Mouse (Mus musculus): ENCODE data around the gene Rusc2.

The Rusc2 gene

DNA sequence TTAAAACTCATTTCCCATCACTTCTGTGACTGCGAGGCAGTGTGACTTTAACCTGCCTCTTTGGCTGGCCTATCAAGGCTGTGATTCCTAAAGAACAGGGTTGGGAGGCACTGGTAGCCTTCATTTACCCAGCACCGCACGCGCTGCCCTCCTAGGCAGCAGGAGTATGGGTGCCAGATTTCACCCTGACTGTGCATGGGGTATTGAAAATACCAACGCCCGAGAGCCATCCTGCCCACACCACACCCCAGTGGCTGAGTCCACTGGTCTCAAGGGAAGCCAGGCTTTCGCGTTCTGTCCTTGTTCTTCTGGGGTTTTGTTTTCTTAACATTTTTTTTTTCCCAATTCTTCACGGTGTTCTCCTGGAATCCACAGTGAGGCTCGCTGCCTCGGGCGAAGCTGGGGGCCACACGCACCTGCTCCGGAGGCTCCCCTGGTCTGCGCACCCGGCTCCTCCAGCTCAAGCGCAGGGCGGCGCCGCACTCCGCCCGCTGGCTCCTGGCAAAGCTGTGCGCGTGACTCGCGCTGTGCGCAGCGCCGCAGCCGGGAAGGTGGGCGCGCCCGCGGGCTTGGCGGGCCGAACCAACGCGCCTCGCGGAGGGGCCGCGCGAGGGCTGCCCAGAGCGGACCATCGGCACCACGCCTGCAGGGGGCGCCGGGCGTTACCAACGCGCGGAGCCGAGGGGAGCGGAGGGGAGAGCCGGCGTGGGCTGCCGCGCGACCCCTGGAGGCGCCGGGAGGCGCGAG lies at the start of gene Rusc2:
Gene Rusc2 (plus strand): TSS at position 572 of the 747 bp plus-strand sequence.
- peak; percentile 97 for DNase-seq

DNA sequence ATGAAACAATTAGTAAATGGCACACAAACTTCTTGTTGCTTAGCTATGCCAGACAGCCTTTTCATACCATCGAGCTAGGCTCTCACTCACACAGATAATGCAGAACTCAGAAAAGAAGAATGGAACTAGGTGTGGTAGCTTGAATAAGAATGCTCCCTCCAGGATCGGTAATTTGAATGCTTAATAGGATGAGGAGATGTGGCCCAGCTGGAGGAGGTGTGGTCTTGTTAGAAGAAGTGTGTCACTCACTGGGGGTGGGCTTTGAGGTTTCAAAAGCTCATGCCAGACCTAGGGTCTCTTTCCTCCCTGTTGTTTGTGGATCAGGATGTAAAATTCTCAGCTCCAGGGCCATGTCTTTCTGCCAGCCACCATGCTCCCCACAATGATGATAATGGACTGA lies 47.0 kb upstream of the Rusc2 start:
- no peak for DNase-seq

DNA sequence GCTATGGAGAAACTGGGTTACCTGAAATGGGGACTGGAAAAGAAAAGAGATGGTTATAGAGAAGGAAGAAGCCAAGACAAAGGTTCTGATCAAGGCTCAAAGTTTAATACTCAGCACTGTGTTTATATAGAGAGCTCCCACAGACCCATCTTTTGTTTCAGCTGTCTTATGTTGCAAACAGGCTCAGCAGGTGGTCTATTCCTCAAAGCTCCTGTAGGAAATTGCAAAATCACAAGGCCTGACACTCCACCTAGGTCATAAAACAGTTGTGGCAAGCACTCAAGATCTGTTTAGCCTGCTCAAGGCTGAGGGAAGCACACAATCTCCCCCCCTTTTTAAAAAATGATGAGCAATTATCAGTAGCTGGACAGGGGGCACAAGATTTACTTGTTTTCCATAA lies 45.6 kb upstream of the Rusc2 start:
- DNase-seq: no peak

DNA sequence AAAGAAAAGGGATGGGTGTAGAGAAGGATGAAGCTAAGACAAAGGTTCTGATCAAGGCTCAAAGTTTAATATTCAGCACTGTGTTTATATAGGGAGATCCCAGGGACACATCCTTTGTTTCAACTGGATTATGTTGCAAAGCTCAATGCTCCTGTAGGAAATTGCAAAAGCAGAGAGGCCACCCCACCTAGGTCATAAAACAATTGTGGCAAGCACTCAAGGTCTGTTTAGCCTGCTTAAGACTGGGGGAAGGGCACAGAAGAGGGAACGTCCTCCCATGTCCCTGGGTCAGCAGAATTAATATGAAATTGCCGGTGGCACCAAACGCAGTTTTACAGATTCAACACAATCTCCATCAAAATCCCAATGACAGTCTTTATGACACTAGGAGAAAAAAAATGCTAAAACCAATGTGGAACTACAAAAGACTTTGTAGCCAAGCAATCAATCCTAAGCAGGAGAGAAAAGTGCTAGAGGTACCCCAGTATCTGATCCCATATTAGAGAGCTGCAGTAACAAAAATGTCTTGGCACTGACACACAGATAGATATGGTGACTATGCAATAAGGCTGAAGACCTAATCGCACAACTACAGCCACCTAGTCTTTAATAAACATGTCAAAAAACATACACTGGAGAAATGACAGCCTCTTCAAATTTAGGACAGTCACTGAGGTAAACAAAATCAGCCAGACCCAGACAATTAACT lies 41.5 kb upstream of the Rusc2 start:
- no peak for DNase-seq

DNA sequence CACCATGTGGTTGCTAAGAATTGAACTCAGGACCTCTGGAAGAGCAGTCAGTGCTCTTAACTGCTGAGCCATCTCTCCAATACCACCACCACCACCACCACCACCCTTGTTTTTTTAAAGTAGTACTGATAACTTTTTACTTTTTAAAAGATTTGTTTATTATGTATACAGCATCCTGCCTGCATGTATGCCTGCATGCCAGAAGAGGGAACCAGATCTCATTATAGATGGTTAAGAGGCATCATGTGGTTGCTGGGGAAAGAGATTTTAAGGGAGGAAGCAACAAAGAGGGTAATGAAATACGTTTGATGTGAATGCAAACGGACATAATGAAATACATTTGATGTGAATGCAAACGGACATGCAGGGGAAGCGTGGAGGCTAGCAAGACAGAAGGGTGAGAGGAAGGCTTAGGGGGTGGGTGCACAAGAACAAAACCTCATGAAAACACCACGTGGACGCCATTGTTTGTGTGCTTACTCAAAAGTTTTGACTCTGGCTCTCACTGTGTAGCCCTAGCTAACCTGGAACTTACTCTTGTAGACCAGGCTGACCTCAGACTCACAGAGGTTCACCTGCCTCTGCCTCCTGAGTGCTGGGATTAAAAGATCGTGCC lies 40.4 kb upstream of the Rusc2 start:
- no peak for DNase-seq

DNA sequence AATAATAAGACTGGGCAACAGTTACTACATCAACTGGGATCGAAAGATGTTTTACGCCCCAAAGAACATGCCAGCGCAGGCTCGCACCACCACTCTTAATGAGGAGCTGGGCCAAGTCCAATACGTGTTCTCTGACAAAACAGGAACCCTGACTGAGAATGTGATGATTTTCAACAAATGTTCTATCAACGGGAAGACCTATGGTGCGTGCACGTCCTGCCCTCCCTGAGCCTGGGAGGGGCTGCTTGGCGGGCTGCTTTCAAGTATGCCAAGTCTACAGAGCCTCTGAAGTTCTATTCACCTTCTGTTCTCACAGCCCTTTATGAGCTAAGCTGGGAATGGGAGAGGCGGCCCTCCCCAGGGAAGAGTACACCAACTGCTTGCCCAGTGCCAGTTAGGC lies 39.3 kb upstream of the Rusc2 start:
- peak; percentile 6 to 10 for DNase-seq

DNA sequence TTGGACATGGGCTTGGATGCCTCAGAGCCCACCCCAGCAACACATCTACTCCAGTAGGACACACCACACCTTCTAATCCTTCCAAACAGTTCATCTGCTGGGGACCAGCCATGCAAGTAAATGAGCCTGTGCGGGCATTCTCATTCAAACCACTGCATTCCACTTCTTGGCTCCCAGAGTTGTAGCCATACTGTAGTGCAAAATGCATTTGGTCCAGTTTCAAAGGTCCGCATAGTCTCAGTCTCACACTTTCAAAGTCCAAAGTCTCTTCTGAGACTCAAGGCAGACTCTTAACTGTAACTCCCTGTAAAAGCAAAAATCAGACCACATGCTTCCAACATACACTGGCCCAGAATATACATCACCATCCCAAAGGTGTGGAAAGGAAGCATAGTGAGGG lies 36.8 kb upstream of the Rusc2 start:
- DNase-seq: no peak

DNA sequence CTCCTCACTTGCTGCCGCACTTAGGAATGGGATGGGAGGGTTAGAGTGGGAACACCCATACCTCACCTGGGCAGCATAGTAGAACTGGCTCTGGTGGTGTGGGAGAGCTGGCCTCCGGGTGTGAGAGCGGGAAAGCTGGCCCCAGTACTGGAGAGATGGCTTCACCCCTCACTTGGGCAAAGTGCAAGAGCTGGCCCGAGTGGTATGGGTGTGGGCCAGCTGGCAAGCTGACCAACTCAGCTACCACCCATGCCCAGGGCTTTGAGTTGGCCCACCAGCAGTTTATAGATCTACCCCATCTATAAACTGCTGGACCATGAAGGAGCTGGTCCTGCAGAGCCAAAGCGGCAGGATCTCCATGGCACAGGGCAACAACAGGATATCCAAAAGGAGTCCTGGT lies 32.6 kb upstream of the Rusc2 start:
- DNase-seq: peak; percentile 20 to 56

DNA sequence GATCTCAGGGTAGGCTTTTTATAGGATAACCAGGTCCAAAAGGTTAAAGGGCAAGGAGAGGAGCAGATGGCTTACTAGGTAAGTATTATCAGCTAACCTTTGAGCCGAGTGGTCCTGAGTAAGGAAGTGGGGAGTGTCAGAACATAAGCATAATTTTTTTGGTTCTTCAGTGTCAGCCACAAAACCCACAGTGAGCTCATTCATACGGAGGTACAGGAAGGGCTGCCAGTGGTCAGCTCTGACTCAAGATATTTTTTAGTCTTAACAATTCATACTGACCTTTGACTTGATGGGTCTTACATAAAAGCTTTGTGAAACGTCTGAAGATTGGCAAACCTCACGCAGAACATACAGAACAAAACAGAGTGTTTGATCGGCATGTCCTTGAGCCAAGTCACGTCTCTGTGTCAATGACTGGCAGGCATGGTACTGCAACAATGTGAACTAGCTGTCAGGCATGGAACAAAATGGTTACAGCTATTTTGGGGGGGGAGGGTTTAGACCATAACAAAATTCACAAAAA lies 31.7 kb upstream of the Rusc2 start:
- no peak for DNase-seq

DNA sequence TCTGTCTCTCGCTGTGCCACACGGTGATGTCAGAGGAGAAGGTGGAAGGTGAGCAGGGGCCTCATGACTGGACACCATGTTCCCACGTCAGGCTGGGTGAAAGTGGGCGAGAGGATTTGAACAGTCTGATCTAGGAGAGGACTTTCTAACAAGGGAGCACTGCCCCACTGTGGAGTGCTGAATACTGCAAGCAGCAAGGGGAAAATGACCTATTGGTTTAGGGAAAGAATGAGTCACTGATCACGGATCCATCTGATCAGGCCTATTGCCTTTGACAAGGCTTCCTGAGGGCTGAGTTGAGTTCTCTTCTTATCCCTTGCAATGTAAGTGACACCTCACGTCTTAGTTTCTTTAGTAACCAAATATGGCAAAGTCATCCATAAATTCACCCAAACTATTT lies 28.1 kb upstream of the Rusc2 start:
- no peak for DNase-seq

DNA sequence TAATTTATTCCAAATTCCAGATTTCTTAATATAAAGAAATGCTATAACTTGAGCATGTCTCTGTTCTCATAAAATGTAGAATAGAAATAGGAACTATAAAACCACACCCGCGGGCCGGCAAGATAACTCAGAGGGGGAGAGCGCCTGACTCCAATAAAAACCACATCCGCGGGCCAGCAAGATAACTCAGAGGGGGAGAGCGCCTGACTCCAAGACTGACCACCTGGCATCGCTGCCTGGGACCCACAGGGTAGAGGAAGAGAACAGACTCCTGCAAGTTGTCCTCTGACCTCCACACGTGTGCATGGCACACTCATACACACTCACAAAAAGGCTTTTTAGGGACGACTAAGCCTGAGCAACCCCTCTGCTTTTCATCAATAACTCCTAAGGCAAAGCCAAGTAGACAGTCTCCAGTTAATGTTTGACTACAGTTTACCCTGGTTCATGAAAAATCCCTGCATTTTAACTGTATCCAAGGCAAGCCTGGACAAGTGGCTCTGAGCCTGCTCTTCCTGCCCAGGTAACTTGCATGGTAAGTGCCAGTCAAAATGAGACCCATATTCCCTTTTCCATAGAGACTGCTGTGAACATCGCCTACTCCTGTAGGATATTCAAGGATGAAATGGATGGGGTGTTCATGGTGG lies 16.7 kb upstream of the Rusc2 start:
- DNase-seq: no peak

DNA sequence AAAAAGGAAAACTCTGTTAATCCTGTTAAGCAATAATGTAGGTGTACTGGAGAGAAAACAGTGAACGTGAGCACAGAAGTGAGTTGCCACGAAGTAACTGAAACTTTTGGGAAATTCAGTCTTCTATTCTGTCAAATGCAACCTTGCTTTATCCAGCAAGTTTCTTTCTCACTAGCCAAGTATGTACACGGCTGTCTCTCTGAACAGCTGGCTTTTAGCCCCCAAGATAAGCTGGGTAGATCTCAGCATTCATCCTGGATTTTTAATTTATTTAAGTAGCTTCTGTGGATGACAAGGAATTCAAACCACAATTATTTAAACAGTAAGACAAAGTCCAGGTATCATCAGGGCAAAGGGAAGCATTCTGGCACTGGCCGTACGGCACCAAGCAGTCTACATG lies 14.5 kb upstream of the Rusc2 start:
- DNase-seq: no peak

DNA sequence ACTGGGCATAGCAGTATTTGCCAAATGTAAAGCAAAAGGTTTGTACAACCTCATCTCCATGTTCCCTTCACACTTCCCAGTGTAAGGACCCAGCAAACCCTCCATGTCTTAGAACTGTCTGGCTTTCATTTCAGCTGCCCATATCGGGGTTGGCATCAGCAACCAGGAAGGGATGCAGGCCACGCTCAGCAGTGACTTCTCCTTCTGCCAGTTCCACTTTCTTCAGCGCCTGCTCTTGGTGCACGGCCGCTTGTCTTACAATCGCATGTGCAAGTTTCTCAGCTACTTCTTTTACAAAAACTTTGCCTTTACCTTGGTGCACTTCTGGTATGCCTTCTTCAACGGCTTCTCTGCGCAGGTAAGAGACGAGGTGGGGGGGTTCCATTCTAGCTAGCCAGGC lies 14.0 kb upstream of the Rusc2 start:
- no peak for DNase-seq

DNA sequence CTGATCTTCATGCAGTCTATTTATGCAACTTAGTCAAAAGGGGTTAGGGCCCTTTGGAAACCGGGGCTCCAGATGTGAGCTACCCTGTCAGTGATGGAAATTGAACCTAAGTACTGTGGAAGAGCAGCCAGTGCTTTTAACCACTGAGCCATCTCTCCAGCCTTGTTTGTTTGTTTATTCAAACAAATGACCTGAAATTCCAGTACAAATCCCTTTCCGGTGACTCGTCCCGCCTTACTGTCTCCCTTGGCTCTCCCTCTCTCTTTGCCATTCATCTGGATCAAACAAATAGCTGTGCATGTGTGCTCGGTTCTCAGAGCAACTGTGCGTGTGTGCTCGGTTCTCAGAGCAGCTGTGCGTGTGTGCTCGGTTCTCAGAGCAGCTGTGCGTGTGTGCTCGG lies 10.4 kb upstream of the Rusc2 start:
- no peak for DNase-seq

DNA sequence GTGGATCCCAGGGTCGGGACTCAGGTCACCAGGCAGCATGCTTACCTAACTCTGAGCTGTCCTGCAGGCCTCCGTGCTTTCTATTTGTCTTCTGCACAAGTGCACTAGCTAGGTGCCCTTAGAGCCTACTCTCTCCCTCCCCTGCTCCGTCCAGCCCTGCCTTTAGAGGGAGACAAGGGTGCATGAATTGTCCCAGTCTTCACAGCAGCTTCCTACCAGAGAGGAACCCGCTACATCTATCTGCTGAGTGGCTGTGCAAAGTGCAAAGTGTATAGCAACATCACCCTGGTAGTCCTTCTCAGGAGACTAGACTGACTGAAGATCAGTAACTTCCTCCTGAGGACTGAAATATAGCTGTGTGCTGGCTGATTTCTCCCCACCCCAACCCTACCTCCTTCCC lies 9.6 kb upstream of the Rusc2 start:
- DNase-seq: no peak

DNA sequence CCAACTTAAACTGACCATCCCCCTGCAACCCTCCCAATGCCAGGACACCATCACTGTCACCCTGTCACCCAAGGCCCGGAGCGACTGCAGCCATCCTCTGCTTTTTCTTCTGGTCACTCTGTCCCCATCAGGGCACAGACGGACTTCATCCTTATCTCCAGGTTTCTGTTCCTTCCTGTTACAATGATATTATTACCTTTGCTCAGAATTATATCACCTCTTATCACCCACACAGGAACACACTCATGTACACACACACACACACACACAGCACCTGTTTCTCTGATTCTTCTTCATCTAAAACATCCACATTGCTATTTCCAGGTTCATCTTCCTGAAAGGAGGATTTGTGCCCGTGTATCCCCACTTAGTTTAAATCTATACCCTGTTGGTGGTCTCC lies 7.5 kb upstream of the Rusc2 start:
- no peak for DNase-seq

DNA sequence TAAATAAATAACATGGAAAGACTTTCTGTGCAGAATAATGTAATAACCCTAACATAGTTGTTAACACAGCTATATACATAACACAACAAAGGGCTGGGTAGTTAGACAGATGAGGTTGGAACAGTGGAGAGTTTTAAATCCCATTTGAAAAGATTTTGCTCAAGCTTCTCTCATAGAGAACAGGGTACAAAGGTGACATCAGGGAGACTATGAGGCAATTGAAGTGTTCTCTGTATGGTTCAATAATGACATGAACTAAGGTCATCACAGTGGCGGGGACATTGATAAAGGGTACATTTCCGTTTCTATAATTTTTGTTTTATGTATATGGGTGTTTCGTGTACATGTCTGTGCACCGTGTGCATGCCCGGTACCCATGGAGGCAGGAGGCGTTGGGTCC lies 2.2 kb upstream of the Rusc2 start:
- DNase-seq: no peak

DNA sequence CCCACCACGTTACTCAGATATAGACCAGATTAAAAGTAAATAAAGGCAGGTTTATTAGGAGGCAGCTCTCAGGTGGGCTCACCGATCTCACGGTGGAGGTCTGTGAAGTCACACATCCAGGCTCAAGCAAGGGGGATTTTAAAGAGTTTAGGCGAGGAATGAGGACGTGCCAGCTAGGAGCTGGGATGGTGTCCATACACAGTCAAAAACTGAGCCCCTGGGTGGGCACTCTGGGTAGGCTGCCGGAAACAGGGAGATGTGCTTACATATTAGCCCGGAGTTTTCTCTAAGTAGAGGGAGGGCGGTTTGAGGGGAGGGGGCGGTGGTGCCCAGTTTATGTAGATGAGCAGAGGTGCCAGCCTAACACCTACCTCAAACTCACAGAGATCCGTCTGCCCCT lies 828 bp upstream of the Rusc2 start:
- DNase-seq: no peak

DNA sequence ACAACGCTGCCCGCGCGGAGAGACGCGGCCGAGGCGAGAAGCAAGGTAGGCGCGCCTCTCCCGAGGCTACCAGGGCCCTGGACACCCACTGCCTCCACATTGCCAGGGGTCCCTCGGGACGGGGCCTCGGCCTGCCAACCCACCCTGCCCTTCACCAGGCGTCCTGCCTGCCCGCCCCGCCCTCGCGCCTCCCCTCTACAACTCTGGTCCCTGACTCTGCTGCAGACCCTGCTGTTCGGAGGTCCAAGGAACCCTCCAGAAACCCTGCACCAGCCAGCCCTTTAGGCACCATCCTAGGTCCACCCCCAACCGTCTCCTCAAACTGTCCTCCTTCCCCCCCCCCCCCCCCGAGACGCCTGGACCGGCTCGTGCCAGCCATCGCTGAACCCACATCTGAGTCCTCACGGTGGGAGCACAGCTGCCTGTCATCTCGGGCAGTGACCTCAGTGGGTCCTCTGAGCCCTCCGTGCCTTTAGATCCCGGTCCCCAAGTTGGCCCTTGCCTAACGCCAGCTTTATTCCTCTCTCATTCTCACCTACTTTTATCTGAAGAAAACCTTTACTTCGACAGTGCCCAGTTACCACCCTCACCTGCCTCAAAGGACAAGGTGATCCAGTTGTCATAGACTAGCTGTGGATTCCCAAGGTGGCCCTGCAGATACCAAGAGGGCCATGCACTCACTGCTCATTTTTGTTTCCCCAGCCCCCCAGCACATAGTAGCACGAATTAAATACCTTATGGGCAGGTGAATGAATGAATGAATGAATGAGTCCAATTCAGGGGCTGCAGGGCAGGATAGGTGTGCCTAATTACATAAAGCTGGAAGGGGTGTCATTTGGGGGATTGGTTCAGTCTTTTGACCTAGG lies 609 bp downstream of the Rusc2 start:
- DNase-seq: no peak

DNA sequence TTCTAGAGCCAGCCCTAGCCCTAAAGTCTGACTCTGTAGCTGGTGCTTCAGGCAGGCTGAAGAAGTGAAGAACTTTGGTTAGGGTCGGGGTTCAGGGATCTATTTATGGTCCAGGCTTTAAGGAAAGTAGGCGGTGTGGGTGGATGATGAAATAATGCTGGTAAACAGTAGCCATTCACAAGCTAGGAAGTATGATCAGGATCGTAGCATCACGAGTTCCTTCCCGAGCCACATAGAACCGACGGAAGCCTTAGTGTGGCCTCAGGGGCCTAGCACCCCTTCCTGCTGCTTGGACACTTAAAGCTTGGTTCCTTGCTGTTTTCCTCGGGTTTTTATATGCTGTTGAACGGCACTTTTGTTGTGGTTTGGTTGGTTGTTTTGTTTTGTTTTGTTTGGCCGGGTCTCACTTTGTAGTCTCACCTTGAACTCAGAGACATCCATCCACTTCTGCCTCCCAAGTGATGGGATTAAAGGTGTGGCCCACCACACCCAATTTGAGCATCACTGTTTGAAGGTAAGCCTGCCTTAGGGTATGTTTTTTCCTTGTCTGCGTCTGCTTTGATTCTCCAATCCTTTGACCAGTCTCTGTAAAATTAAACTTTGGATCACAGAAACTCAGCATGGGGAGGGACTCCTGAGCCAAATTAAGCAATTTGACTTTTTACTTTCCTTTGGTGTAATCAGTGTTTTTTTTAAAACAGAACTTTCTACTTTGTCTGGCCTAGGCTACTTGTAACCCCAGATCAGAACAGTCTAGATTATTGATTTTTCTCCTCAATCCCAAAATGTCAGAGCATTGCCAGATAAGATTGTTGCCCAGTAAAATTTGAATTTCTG lies 1.7 kb downstream of the Rusc2 start:
- DNase-seq: no peak

DNA sequence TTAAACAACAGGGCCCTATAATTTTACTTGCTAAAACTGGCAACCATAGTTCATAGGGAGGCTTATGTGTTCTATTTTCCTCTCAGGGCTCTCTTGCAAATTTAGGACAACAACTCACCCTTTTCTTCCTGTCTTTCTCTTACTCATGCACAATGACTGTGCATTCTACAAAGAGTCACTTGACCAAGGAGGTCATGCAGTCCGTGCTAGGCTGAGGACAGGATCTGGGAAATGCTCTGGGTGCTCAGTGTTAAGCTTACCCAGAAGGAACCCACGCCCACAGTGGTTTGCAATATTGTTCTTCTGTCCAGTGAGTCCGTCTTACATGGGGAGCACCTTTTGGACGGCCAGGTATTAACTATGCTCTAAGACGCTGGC lies 2.3 kb downstream of the Rusc2 start:
- no peak for DNase-seq

DNA sequence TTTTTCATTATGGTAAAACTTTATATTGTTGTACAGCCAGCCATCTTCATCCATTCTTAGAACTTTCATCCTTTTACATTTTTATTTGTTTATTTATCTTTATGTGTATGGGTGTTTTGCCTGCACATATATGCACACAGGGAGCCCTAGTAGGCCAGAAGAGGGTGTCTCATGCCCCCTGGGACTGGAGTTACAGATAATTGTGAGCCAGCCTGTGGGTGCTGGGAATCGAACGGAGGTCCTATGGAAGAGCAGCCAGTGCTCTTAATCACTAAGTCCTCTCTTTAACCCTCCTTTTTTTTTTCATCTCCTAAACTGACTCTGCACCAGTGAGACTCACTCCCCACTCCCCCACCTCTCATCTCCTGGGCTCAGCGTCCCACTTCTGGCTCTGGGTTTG lies 2.8 kb downstream of the Rusc2 start:
- no peak for DNase-seq
